Mouse (Mus musculus) heart, adult 18-20 months (tissue): ENCODE results near the gene Rgs9bp. TPM values are rescaled to one million over a fixed set of nuclear protein-coding genes. Genes with fewer than 3 reads are reported as not detected.
"Not testable (repeated sequence)": the region's sequence is repeated elsewhere in the genome, so short reads cannot be mapped to it uniquely, and the experiment has no call there.

ENCODE experiments used
- DNase-seq, 2 experiments: peaks; one replicate each; pipeline ENCODE4 v3.0.0; 2021 to 2022; ENCODE audit warnings: mixed read lengths in 1 of 2
- total RNA-seq, 2 experiments: library from RNA; stranded (reverse); gene quantifications; 2 replicates each; pipeline ENCODE4 v1.2.3; 2021

Gene Rgs9bp
- total RNA-seq, 2 experiments from 2014 or later, result 0.10 TPM; not detected in 1

DNA sequence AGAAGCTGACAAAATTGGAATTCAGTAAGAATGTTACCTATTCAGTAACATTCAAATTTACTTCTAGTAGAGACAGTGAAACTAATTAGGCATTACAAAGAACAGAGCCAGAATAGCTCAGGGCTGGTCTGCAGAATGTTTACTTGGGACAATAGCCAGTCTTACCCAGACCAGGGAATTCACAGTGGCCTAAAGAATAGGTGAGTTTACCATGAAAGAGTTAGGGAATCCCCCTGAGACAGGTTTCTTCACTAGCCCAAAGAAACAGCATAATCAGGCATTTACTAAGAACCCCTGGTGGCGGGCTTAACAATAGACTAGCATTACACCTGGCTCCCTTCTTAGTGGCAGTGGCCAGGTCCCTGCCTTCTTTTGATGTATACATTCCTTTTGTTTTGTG, 54.8 kb downstream of the Rgs9bp start:
- not testable (repeated sequence) for DNase-seq

- no peak for DNase-seq
Observed at GRCm38 (mm10) chr7:35530026-35530425, 55.4 kb downstream of the Rgs9bp start.

Other genes starting within 250 kb of the Rgs9bp start
- gene Faap24, start 188.7 kb downstream of the Rgs9bp start, total RNA-seq, result 1 to 10 TPM; 1.4 to 1.8 TPM
- gene Cep89, start 188.5 kb downstream of the Rgs9bp start, total RNA-seq, result 10 to 100 TPM; 11.1 to 11.5 TPM
- gene Slc7a9, start 136.8 kb downstream of the Rgs9bp start, total RNA-seq, result not detected
- gene Tdrd12, start 47.8 kb downstream of the Rgs9bp start, total RNA-seq, result under 1 TPM in 1 of 2 experiments, not detected in 1; 0.07 TPM
- gene Nudt19, start 29.3 kb downstream of the Rgs9bp start, total RNA-seq, result 10 to 100 TPM; 69.2 to 80.4 TPM
- 1 to 10 TPM; 9.7 to 9.9 TPM for gene Ankrd27, start 662 bp upstream of the Rgs9bp start, total RNA-seq
- 100 to 1,000 TPM; 112 to 114 TPM for gene Pdcd5, start 61.9 kb upstream of the Rgs9bp start, total RNA-seq
- 1 to 10 TPM; 3.8 to 6.7 TPM for gene Dpy19l3, start 168.9 kb upstream of the Rgs9bp start, total RNA-seq
- 10 to 100 TPM; 13.0 to 13.9 TPM for gene Zfp507, start 217.4 kb upstream of the Rgs9bp start, total RNA-seq